Mouse (Mus musculus) thymus, adult 2 months (tissue): ENCODE results near the gene Smok3c. TPM values are rescaled to one million over a fixed set of nuclear protein-coding genes. Genes with fewer than 3 reads are reported as not detected.
"Not testable (repeated sequence)": the region's sequence is repeated elsewhere in the genome, so short reads cannot be mapped to it uniquely, and the experiment has no call there.

Source experiments
- DNase-seq: peaks from one replicate; pipeline ENCODE4 v3.0.0; 2021
- H3K27ac ChIP-seq: fragments of 200-500 bp; 2 replicates; pipeline ENCODE4 v1.5.1; 2012; ENCODE audit warnings: low read length, control low read depth; ENCODE audit not compliant: control insufficient read depth, insufficient read depth
- H3K27me3 ChIP-seq: fragments of 200-500 bp; 2 replicates; pipeline ENCODE4 v1.6.1; 2012; ENCODE audit warnings: mild to moderate bottlenecking, low read length, moderate library complexity, mixed read lengths; ENCODE audit not compliant: control insufficient read depth, insufficient read depth
- H3K36me3 ChIP-seq: fragments of 200-500 bp; 2 replicates; pipeline ENCODE4 v1.6.1; 2012; ENCODE audit warnings: mild to moderate bottlenecking, low read length, moderate library complexity; ENCODE audit not compliant: control insufficient read depth, insufficient read depth
- H3K4me1 ChIP-seq: fragments of 200-500 bp; replicated peaks from 2 replicates; pipeline ENCODE4 v1.6.1; 2012; ENCODE audit warnings: low read length; ENCODE audit not compliant: control insufficient read depth, insufficient read depth
- H3K4me3 ChIP-seq: fragments of 200-500 bp; 2 replicates; pipeline ENCODE4 v1.5.1; 2012; ENCODE audit warnings: mild to moderate bottlenecking, low read length, control low read depth, moderate library complexity; ENCODE audit not compliant: control insufficient read depth, insufficient read depth
- CTCF ChIP-seq: fragments of 200-500 bp; IDR thresholded peaks from 2 replicates; pipeline ENCODE4 v1.5.1; 2012; ENCODE audit warnings: mild to moderate bottlenecking, control low read depth, low read length, moderate library complexity, borderline replicate concordance; ENCODE audit not compliant: control insufficient read depth, poor library complexity, insufficient read depth; ENCODE audit errors: extremely low read depth
- POLR2A ChIP-seq: fragments of 200-500 bp; IDR thresholded peaks from 2 replicates; pipeline ENCODE4 v1.6.1; 2012; ENCODE audit warnings: mild to moderate bottlenecking, low read length, control low read depth, moderate library complexity; ENCODE audit not compliant: control insufficient read depth, poor library complexity, insufficient read depth; ENCODE audit errors: extremely low read depth
- WGBS: fragments of 180-500 bp; shearing (Covaris S2); methylation state at CpG from one replicate; pipeline ENCODE4 v1.1.7; 2018; 5-methylcytosine and 5-hydroxymethylcytosine counted together
- polyA plus RNA-seq: library from polyadenylated mRNA; depleted of rRNA; stranded (reverse); fragments of >200 nt; gene quantifications from 2 replicates; pipeline ENCODE4 v1.2.3, GENCODE M21; 2012; rRNA removed

Gene Smok3c
- polyA plus RNA-seq, 1 experiment: not detected

GRCm38 (mm10) chr5:138092771-138093170 is 39.8 kb downstream of the Smok3c start:
- no peaks in the 10 kb centered on the region for H3K27me3 ChIP-seq
- H3K4me3 ChIP-seq: no peak overlapping the region
- H3K27ac ChIP-seq: no peak overlapping the region
- peaks cover 42% of the 10 kb centered on the region for H3K36me3 ChIP-seq
- TF ChIP-seq CTCF (no peak), POLR2A (no peak)
- DNase-seq: no peak
- H3K4me1 ChIP-seq: no peaks in the 10 kb centered on the region
- WGBS: 100% methylated on average over 4 of the region's 4 CpGs

GRCm38 (mm10) chr5:138094474-138094873 is 41.5 kb downstream of the Smok3c start:
- no peak for DNase-seq
- H3K27ac ChIP-seq: no peak overlapping the region
- TF ChIP-seq CTCF (no peak), POLR2A (no peak)
- 99% methylated on average over 6 of the region's 6 CpGs for WGBS
- no peaks in the 10 kb centered on the region for H3K27me3 ChIP-seq
- H3K36me3 ChIP-seq: peaks cover 57% of the 10 kb centered on the region
- H3K4me1 ChIP-seq: no peaks in the 10 kb centered on the region
- H3K4me3 ChIP-seq: no peak overlapping the region

GRCm38 (mm10) chr5:138104976-138105375 is 52.0 kb downstream of the Smok3c start:
- H3K36me3 ChIP-seq: peaks cover 44% of the 10 kb centered on the region
- 89% methylated on average over 2 of the region's 2 CpGs for WGBS

GRCm38 (mm10) chr5:138107130-138107529 is 54.1 kb downstream of the Smok3c start:
- Histone ChIP-seq H3K4me1 (no peaks in the 10 kb centered on the region), H3K36me3 (peaks cover 22% of the 10 kb centered on the region), H3K27ac (no peak overlapping the region), H3K27me3 (no peaks in the 10 kb centered on the region), H3K4me3 (no peak overlapping the region)
- WGBS: 89% methylated on average over 3 of the region's 3 CpGs
- TF ChIP-seq CTCF (no peak), POLR2A (no peak)
- DNase-seq: no peak

More at GRCm38 (mm10) chr5:138104976-138105375, 52.0 kb downstream of the Smok3c start:
- no peak for DNase-seq
- no peaks in the 10 kb centered on the region for H3K4me1 ChIP-seq
- no peak overlapping the region for H3K27ac ChIP-seq
- TF ChIP-seq POLR2A (no peak), CTCF (no peak)
- H3K4me3 ChIP-seq: no peak overlapping the region
- H3K27me3 ChIP-seq: no peaks in the 10 kb centered on the region

- H3K4me1 ChIP-seq, H3K27me3 ChIP-seq, H3K4me3 ChIP-seq, H3K27ac ChIP-seq, DNase-seq, H3K36me3 ChIP-seq: not testable (repeated sequence)
- WGBS: 69% methylated on average over 4 of the region's 4 CpGs
Observed at GRCm38 (mm10) chr5:138109847-138110396, 56.9 kb downstream of the Smok3c start.

Other genes with a start within 250 kb of the Smok3c start
- 7.2 and 13.5 TPM in 2 replicates for gene Pilra, start 216.9 kb upstream of the Smok3c start, polyA plus RNA-seq
- 9.5 and 10.1 TPM in 2 replicates for gene Pilrb1, start 195.1 kb upstream of the Smok3c start, polyA plus RNA-seq
- gene Pilrb2, start 181.4 kb upstream of the Smok3c start, polyA plus RNA-seq: 8.7 and 11.4 TPM in 2 replicates
- gene Cyp3a13, start 131.6 kb upstream of the Smok3c start, polyA plus RNA-seq: 0.17 and 0.26 TPM in 2 replicates
- 0.03 and 0.09 TPM in 2 replicates for gene Gjc3, start 90.1 kb upstream of the Smok3c start, polyA plus RNA-seq
- 0.96 TPM in 1 of 2 replicates, not detected in the other for gene Azgp1, start 71.7 kb upstream of the Smok3c start, polyA plus RNA-seq
- not detected in 2 replicates for gene Smok3a, start 31.9 kb upstream of the Smok3c start, polyA plus RNA-seq
- not detected in 2 replicates for gene Smok3b, start 31.8 kb upstream of the Smok3c start, polyA plus RNA-seq
- 5.1 and 5.9 TPM in 2 replicates for gene Zkscan1, start 31.9 kb downstream of the Smok3c start, polyA plus RNA-seq
- gene Zscan21, start 63.7 kb downstream of the Smok3c start, polyA plus RNA-seq: 11.1 and 13.0 TPM in 2 replicates
- 3.3 and 3.6 TPM in 2 replicates for gene Zfp113, start 102.5 kb downstream of the Smok3c start, polyA plus RNA-seq
- gene Cops6, start 107.9 kb downstream of the Smok3c start, polyA plus RNA-seq: 78.7 and 92.0 TPM in 2 replicates
- 42.9 and 44.2 TPM in 2 replicates for gene Ap4m1, start 118.8 kb downstream of the Smok3c start, polyA plus RNA-seq
- gene Mcm7, start 119.2 kb downstream of the Smok3c start, polyA plus RNA-seq: 181 and 227 TPM in 2 replicates
- gene Taf6, start 134.3 kb downstream of the Smok3c start, polyA plus RNA-seq: 106 and 108 TPM in 2 replicates
- 8.9 and 9.2 TPM in 2 replicates for gene Cnpy4, start 134.3 kb downstream of the Smok3c start, polyA plus RNA-seq
- gene Mblac1, start 141.1 kb downstream of the Smok3c start, polyA plus RNA-seq: 6.7 and 7.6 TPM in 2 replicates
- 0.73 and 0.87 TPM in 2 replicates for gene Nxpe5, start 172.7 kb downstream of the Smok3c start, polyA plus RNA-seq
- gene Lamtor4, start 202.3 kb downstream of the Smok3c start, polyA plus RNA-seq: 131 and 162 TPM in 2 replicates
- gene BC037034, start 210.8 kb downstream of the Smok3c start, polyA plus RNA-seq: 142 and 146 TPM in 2 replicates
- 1.3 and 1.4 TPM in 2 replicates for gene Gal3st4, start 219.6 kb downstream of the Smok3c start, polyA plus RNA-seq
- 0.04 and 0.08 TPM in 2 replicates for gene Gm43720, start 226.8 kb downstream of the Smok3c start, polyA plus RNA-seq
- gene Gpc2, start 226.8 kb downstream of the Smok3c start, polyA plus RNA-seq: 35.8 and 41.6 TPM in 2 replicates
- gene Stag3, start 227.0 kb downstream of the Smok3c start, polyA plus RNA-seq: 4.7 and 5.4 TPM in 2 replicates